Mouse (Mus musculus): ENCODE data around the gene Calb2.

GRCm38 (mm10) chr8:110216253-110216652, 48.2 kb upstream of the Calb2 start:
- TF ChIP-seq CTCF (IDR thresholded peaks at IDR 0.05; ENCODE audit: control insufficient read depth, insufficient read depth, low read length) (no peak), POLR2A (IDR thresholded peaks at IDR 0.05; ENCODE audit: borderline replicate concordance, control insufficient read depth, low read depth, low read length) (no peak)
